Mouse (Mus musculus) hindbrain, embryonic 11.5 days (tissue): Measurements from ENCODE around the gene Scgb3a1. TPM values are rescaled to one million over a fixed set of nuclear protein-coding genes. Genes with fewer than 3 reads are reported as not detected.

Experiments
- ATAC-seq: fragments of 200-750 bp; cut with Nextera tagmentation; 2 replicates; pipeline ENCODE4 v1.8.0; 2017; ENCODE audit warnings: mild to moderate bottlenecking, moderate TSS enrichment, moderate library complexity; ENCODE audit not compliant: low FRiP score
- DNase-seq: peaks from one replicate; pipeline ENCODE4 v3.0.0-alpha.2; 2015; ENCODE audit warnings: low spot score
- H3K27ac ChIP-seq: fragments of 300-500 bp; sonication (generic); 2 replicates; pipeline ENCODE4 v1.5.1; 2014; ENCODE audit warnings: mild to moderate bottlenecking, low read depth, low read length
- H3K27me3 ChIP-seq: fragments of 300-500 bp; sonication (generic); 2 replicates; pipeline ENCODE4 v1.6.1; 2014; ENCODE audit warnings: mild to moderate bottlenecking, low read length, moderate library complexity, mixed read lengths; ENCODE audit not compliant: control insufficient read depth, insufficient read depth
- H3K36me3 ChIP-seq: fragments of 300-500 bp; sonication (generic); 2 replicates; pipeline ENCODE4 v1.6.1; 2014; ENCODE audit warnings: mild to moderate bottlenecking, low read length, moderate library complexity, mixed read lengths; ENCODE audit not compliant: control insufficient read depth, insufficient read depth
- H3K4me1 ChIP-seq: fragments of 300-500 bp; sonication (generic); replicated peaks from 2 replicates; pipeline ENCODE4 v1.6.1; 2014; ENCODE audit warnings: low read length, mixed read lengths; ENCODE audit not compliant: control insufficient read depth, insufficient read depth
- H3K4me2 ChIP-seq: fragments of 300-500 bp; sonication (generic); replicated peaks from 2 replicates; pipeline ENCODE4 v1.6.1; 2014; ENCODE audit warnings: mild to moderate bottlenecking, low read depth, low read length
- H3K4me3 ChIP-seq: fragments of 300-500 bp; sonication (generic); 2 replicates; pipeline ENCODE4 v1.5.1; 2014; ENCODE audit warnings: low read depth, low read length
- H3K9ac ChIP-seq: fragments of 300-500 bp; sonication (generic); 2 replicates; pipeline ENCODE4 v1.6.1; 2014; ENCODE audit warnings: low read depth, low read length
- H3K9me3 ChIP-seq: fragments of 300-500 bp; sonication (generic); 2 replicates; pipeline ENCODE4 v1.6.1; 2016; ENCODE audit warnings: low read length; ENCODE audit not compliant: control insufficient read depth
- WGBS: fragments of 180-500 bp; shearing (Covaris S2); extraction: QIAGEN DNeasy Blood & Tissue Kit; methylation state at CpG from one replicate; pipeline ENCODE4 v1.1.7; 2014; 5-methylcytosine and 5-hydroxymethylcytosine counted together
- polyA plus RNA-seq: library from polyadenylated mRNA; unstranded; fragments of >200 nt; fragmentation: Nextera tagmentation; extraction: Ambion mirVana; gene quantifications from 2 replicates; pipeline ENCODE4 v1.2.1, GENCODE M21; 2014

Scgb3a1 gene
- polyA plus RNA-seq, 1 experiment from 2014 or later, result not detected

- H3K27me3 ChIP-seq, result peaks cover 35% of the 10 kb centered on the region
- no peak for ATAC-seq
- H3K36me3 ChIP-seq, result no peaks in the 10 kb centered on the region
- no peak overlapping the region for H3K9ac ChIP-seq
- H3K4me2 ChIP-seq, result peak overlapping the region; percentile 19; the same call in 1 of the 2 replicates
- H3K4me1 ChIP-seq, result peaks cover 3% of the 10 kb centered on the region; the same call in 1 of the 2 replicates
- no peak overlapping the region for H3K27ac ChIP-seq
- H3K4me3 ChIP-seq, result no peak overlapping the region
- H3K9me3 ChIP-seq, result no peaks in the 10 kb centered on the region
- WGBS, result 9% methylated on average over 22 of the region's 22 CpGs
- no peak for DNase-seq
Observed at GRCm38 (mm10) chr11:49634101-49634500, 29.3 kb upstream of the Scgb3a1 start.

- H3K4me2 ChIP-seq, result no peak overlapping the region
- H3K27me3 ChIP-seq, result peaks cover 35% of the 10 kb centered on the region
- peaks cover 3% of the 10 kb centered on the region; the same call in 1 of the 2 replicates for H3K4me1 ChIP-seq
- no peak for ATAC-seq
- WGBS, result 66% methylated on average over 6 of the region's 6 CpGs
- no peak overlapping the region for H3K4me3 ChIP-seq
- H3K36me3 ChIP-seq, result no peaks in the 10 kb centered on the region
- no peak for DNase-seq
- H3K9me3 ChIP-seq, result no peaks in the 10 kb centered on the region
- no peak overlapping the region for H3K9ac ChIP-seq
- no peak overlapping the region for H3K27ac ChIP-seq
Observed at GRCm38 (mm10) chr11:49635671-49636070, 27.7 kb upstream of the Scgb3a1 start.

GRCm38 (mm10) chr11:49636449-49636848 is 27.0 kb upstream of the Scgb3a1 start:
- DNase-seq (peak; percentile 35), ATAC-seq (0 out of 2 replicates have a peak, but pooled peaks have one; percentile 34)
- Histone ChIP-seq H3K36me3 (no peaks in the 10 kb centered on the region), H3K9ac (no peak overlapping the region), H3K4me2 (peak overlapping the region; percentile 17; the same call in 1 of the 2 replicates), H3K9me3 (no peaks in the 10 kb centered on the region), H3K4me3 (no peak overlapping the region), H3K27ac (no peak overlapping the region), H3K4me1 (peaks cover 3% of the 10 kb centered on the region; the same call in 1 of the 2 replicates), H3K27me3 (peaks cover 35% of the 10 kb centered on the region)
- 4% methylated on average over 11 of the region's 11 CpGs for WGBS

- H3K9me3 ChIP-seq, result no peaks in the 10 kb centered on the region
- ATAC-seq, result no peak
- WGBS, result 62% methylated on average over 8 of the region's 8 CpGs
Observed at GRCm38 (mm10) chr11:49645677-49646076, 17.7 kb upstream of the Scgb3a1 start.

GRCm38 (mm10) chr11:49650113-49650993 is 13.1 kb upstream of the Scgb3a1 start:
- Histone ChIP-seq H3K27me3 (no peaks in the 10 kb centered on the region), H3K36me3 (no peaks in the 10 kb centered on the region), H3K4me1 (no peaks in the 10 kb centered on the region), H3K4me3 (no peak overlapping the region), H3K4me2 (no peak overlapping the region), H3K9ac (no peak overlapping the region), H3K9me3 (no peaks in the 10 kb centered on the region), H3K27ac (no peak overlapping the region)
- ATAC-seq (no peak), DNase-seq (peak; percentile 72)
- WGBS, result 60% methylated on average over 18 of the region's 18 CpGs

More at GRCm38 (mm10) chr11:49645677-49646076, 17.7 kb upstream of the Scgb3a1 start:
- Histone ChIP-seq H3K27me3 (no peaks in the 10 kb centered on the region), H3K4me1 (no peaks in the 10 kb centered on the region), H3K4me2 (no peak overlapping the region), H3K36me3 (no peaks in the 10 kb centered on the region), H3K4me3 (no peak overlapping the region), H3K9ac (no peak overlapping the region), H3K27ac (no peak overlapping the region)
- no peak for DNase-seq

GRCm38 (mm10) chr11:49650994-49651761 is 12.2 kb upstream of the Scgb3a1 start:
- ATAC-seq, result no peak
- Histone ChIP-seq H3K9ac (no peak overlapping the region), H3K9me3 (no peaks in the 10 kb centered on the region), H3K4me3 (no peak overlapping the region), H3K4me2 (no peak overlapping the region), H3K4me1 (no peaks in the 10 kb centered on the region), H3K27ac (no peak overlapping the region), H3K27me3 (no peaks in the 10 kb centered on the region), H3K36me3 (no peaks in the 10 kb centered on the region)
- WGBS, result 73% methylated on average over 16 of the region's 16 CpGs
- no peak for DNase-seq

GRCm38 (mm10) chr11:49651762-49652322 is 11.6 kb upstream of the Scgb3a1 start:
- no peak overlapping the region for H3K4me2 ChIP-seq

GRCm38 (mm10) chr11:49652401-49653078 is 10.9 kb upstream of the Scgb3a1 start:
- H3K4me2 ChIP-seq, result no peak overlapping the region
- ATAC-seq (peak; percentile 68; the same call in 1 of the 2 replicates), DNase-seq (peak; percentile 91)
- 26% methylated on average over 19 of the region's 19 CpGs for WGBS
- H3K36me3 ChIP-seq, result no peaks in the 10 kb centered on the region
- H3K4me3 ChIP-seq, result no peak overlapping the region
- no peak overlapping the region for H3K9ac ChIP-seq
- no peak overlapping the region for H3K27ac ChIP-seq
- no peaks in the 10 kb centered on the region for H3K4me1 ChIP-seq
- H3K9me3 ChIP-seq, result no peaks in the 10 kb centered on the region
- H3K27me3 ChIP-seq, result no peaks in the 10 kb centered on the region

More at GRCm38 (mm10) chr11:49651762-49652322, 11.6 kb upstream of the Scgb3a1 start:
- WGBS, result 87% methylated on average over 10 of the region's 10 CpGs
- DNase-seq (no peak), ATAC-seq (no peak)
- Histone ChIP-seq H3K36me3 (no peaks in the 10 kb centered on the region), H3K9me3 (no peaks in the 10 kb centered on the region), H3K4me3 (no peak overlapping the region), H3K9ac (no peak overlapping the region), H3K27ac (no peak overlapping the region), H3K27me3 (no peaks in the 10 kb centered on the region), H3K4me1 (no peaks in the 10 kb centered on the region)
